In the genomic region with DNA sequence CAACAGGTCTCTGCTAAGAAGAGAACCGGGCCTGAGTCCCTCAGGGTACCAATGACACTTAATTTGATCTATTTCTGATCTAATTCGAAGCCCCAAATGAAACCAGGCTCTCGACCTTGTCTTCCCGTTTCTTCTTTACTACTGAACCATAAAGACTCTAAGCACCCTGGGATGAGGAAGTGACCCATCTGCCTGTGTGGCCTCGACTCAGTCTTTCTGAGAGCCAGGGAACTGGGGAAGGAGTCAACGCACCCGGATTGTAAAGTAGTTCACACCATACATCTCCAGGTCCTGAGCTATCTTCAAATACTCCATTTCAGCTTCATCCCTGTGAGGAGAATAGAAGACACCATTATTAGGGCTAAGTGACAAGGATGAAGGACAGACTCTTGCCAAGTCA, we compare ENCODE assay signal across 14 mouse cellular contexts. TPM values are rescaled to one million over a fixed set of nuclear protein-coding genes. Genes with fewer than 3 reads are reported as not detected.
DNase-seq lines count a peak whose midpoint lies in the region; ATAC-seq and TF ChIP-seq lines count a peak whose summit lies in the region.
"Had no signal": no experiment of that assay in that cellular context is flagged by ENCODE, and none has a peak within 500 bp of the region (broad histone marks: within the 10 kb centered on the region; RNA-seq: fewer than 3 reads in every experiment).

No protein-coding gene starts in this region.

- intact Hi-C loops in heart, postnatal 10 days (cut with DNase I), result no loop called here

- DNase-seq in cerebellum, postnatal 10 days, result peak; percentile 6 to 15
- DNase-seq in layer of hippocampus, adult 9-11 months, result peak; percentile 29
- no peak for DNase-seq in layer of hippocampus, postnatal 25 days (ENCODE audit: extremely low spot score in 1 of 2, low spot score in 1 of 2)
- no peak for DNase-seq in intestine, embryonic 14.5 days (ENCODE audit: low spot score)
- no peak for DNase-seq in heart, postnatal 10 days
- DNase-seq in layer of hippocampus, postnatal 10 days (ENCODE audit: low spot score in 2 of 2), result no peak
- DNase-seq: spleen, adult 18-20 months had no signal

- no peaks in the 10 kb centered on the region for H3K9me3 ChIP-seq in intestine, embryonic 14.5 days (ENCODE audit: control insufficient read depth, low read length)

- no peak for TF ChIP-seq CTCF in olfactory bulb, adult 2 months (IDR thresholded peaks at IDR 0.05; ENCODE audit: insufficient read depth, low read depth, low read length)

- H3K36me3 ChIP-seq in intestine, embryonic 14.5 days (ENCODE audit: control insufficient read depth, insufficient read depth, low read length), result peaks cover 41% of the 10 kb centered on the region

- 0 out of 2 replicates have a peak overlapping the region, but pooled peaks have one; percentile 22 for H3K27ac ChIP-seq in intestine, embryonic 14.5 days (ENCODE audit: low read depth)
- 0 out of 2 replicates have a peak overlapping the region, but pooled peaks have one; percentile 17 for H3K27ac ChIP-seq in olfactory bulb, adult 2 months (ENCODE audit: insufficient read depth, low read depth, low read length)
- H3K27ac ChIP-seq: liver, embryonic 14.5 days; macrophage had no signal

- H3K4me1 ChIP-seq in intestine, embryonic 14.5 days (replicated peaks; ENCODE audit: control insufficient read depth, insufficient read depth, low read length), result no peaks in the 10 kb centered on the region
- H3K4me1 ChIP-seq in olfactory bulb, adult 2 months (ENCODE audit: control insufficient read depth, insufficient read depth, low read length), result peaks cover 3% of the 10 kb centered on the region

- 67% methylated on average over 7 of the region's 7 CpGs for WGBS in intestine, embryonic 14.5 days
- WGBS in olfactory bulb, adult 2 months, result 41% methylated on average over 7 of the region's 7 CpGs

- H3K9ac ChIP-seq in intestine, embryonic 14.5 days (ENCODE audit: low read length), result no peak overlapping the region
- H3K9ac ChIP-seq: liver, embryonic 14.5 days had no signal

- TF ChIP-seq POLR2A in olfactory bulb, adult 2 months (IDR thresholded peaks at IDR 0.05; ENCODE audit: insufficient read depth, low read depth, low read length), result no peak

- H3K4me3 ChIP-seq in intestine, embryonic 14.5 days (ENCODE audit: low read depth, low read length), result no peak overlapping the region
- H3K4me3 ChIP-seq in olfactory bulb, adult 2 months (ENCODE audit: insufficient read depth, low read depth, low read length), result no peak overlapping the region

- no peaks in the 10 kb centered on the region for H3K27me3 ChIP-seq in intestine, embryonic 14.5 days (replicated peaks; ENCODE audit: control insufficient read depth, insufficient read depth, low read length)

- H3K4me2 ChIP-seq in intestine, embryonic 14.5 days (ENCODE audit: low read length), result no peak overlapping the region

- no peak for ATAC-seq in cerebellum, adult (ENCODE audit: insufficient number of reproducible peaks, low FRiP score, low TSS enrichment)
- ATAC-seq in intestine, embryonic 14.5 days (replicated peaks; ENCODE audit: low FRiP score, low TSS enrichment, low read depth), result no peak

RNA-seq across cellular contexts. Expression of gene Nf2, which starts 45.9 kb away (rescaled TPM):
- 100 to 1,000 TPM; 102 to 107 TPM for total RNA-seq in layer of hippocampus, postnatal 25 days (2021)
- polyA plus RNA-seq in intestine, embryonic 14.5 days (2014; fragmentation: Nextera tagmentation; extraction: Ambion mirVana), result 42.0 and 43.6 TPM in 2 replicates
- not detected in 2 replicates for polyA plus RNA-seq in olfactory bulb, adult 2 months (2012; ENCODE audit: insufficient read depth, insufficient read length, low replicate concordance, missing spikeins)
- total RNA-seq in heart, postnatal 10 days (2021), result 100 to 1,000 TPM in 1 of 2 experiments, 10 to 100 TPM in 1; 97.2 to 100 TPM
- total RNA-seq in layer of hippocampus, postnatal 10 days (2021), result 100 to 1,000 TPM; 187 to 188 TPM

RNA-seq across cellular contexts. Expression of gene Cabp7, which starts 56.8 kb away (rescaled TPM):
- 100 to 1,000 TPM; 255 to 273 TPM for total RNA-seq in layer of hippocampus, postnatal 25 days (2021)
- polyA plus RNA-seq in intestine, embryonic 14.5 days (2014; fragmentation: Nextera tagmentation; extraction: Ambion mirVana), result 0.15 and 0.16 TPM in 2 replicates
- polyA plus RNA-seq in olfactory bulb, adult 2 months (2012; ENCODE audit: insufficient read depth, insufficient read length, low replicate concordance, missing spikeins), result not detected in 2 replicates
- not detected for total RNA-seq in heart, postnatal 10 days (2021)
- 10 to 100 TPM; 59.4 to 62.2 TPM for total RNA-seq in layer of hippocampus, postnatal 10 days (2021)
- total RNA-seq: adrenal gland, postnatal 25 days; heart, adult 18-20 months had no signal
- polyA plus RNA-seq: kidney, embryonic 14.5 days had no signal

Comparison
In these comparisons a context has a peak if more than half of its experiments do, and no peak if none do; other contexts are left out.
1. DNase-seq: peak in cerebellum, postnatal 10 days (2 of 2) and layer of hippocampus, adult 9-11 months (single experiment); none in layer of hippocampus, postnatal 25 days (0 of 2), intestine, embryonic 14.5 days (single experiment), heart, postnatal 10 days (0 of 2) and layer of hippocampus, postnatal 10 days (0 of 2).
2. RNA of gene Cabp7, which starts 56.8 kb away (total RNA-seq): 255 to 273 TPM in layer of hippocampus, postnatal 25 days and 59.4 to 62.2 TPM in layer of hippocampus, postnatal 10 days; not detected in heart, postnatal 10 days; every median in the first group is over 10 times any median in the second.